Mouse (Mus musculus) forebrain, embryonic 10.5 days (tissue): ENCODE measurements around the gene Olfr550. TPM values are rescaled to one million over a fixed set of nuclear protein-coding genes. Genes with fewer than 3 reads are reported as not detected.

ENCODE experiments used
- DNase-seq: peaks from one replicate; pipeline ENCODE4 v3.0.0-alpha.2; 2017; ENCODE audit warnings: low spot score; ENCODE audit errors: extremely low spot score
- H3K27ac ChIP-seq: fragments of 300-500 bp; sonication (generic); 2 replicates; pipeline ENCODE4 v1.5.1; 2016; ENCODE audit warnings: mild to moderate bottlenecking
- H3K27me3 ChIP-seq: fragments of 300-500 bp; sonication (generic); 2 replicates; pipeline ENCODE4 v1.6.1; 2016; ENCODE audit warnings: mild to moderate bottlenecking; ENCODE audit not compliant: poor library complexity, severe bottlenecking
- H3K36me3 ChIP-seq: fragments of 300-500 bp; sonication (generic); replicated peaks from 2 replicates; pipeline ENCODE4 v1.6.1; 2016; ENCODE audit warnings: mild to moderate bottlenecking, moderate library complexity
- H3K4me1 ChIP-seq: fragments of 300-500 bp; sonication (generic); 2 replicates; pipeline ENCODE4 v1.6.1; 2016
- H3K4me3 ChIP-seq: fragments of 300-500 bp; sonication (generic); 2 replicates; pipeline ENCODE4 v1.5.1; 2016; ENCODE audit warnings: mild to moderate bottlenecking, moderate library complexity
- H3K9me3 ChIP-seq: fragments of 300-500 bp; sonication (generic); 2 replicates; pipeline ENCODE4 v1.6.1; 2016; ENCODE audit warnings: mild to moderate bottlenecking, moderate library complexity
- WGBS: fragments of 180-500 bp; shearing (Covaris S2); methylation state at CpG from one replicate; pipeline ENCODE4 v1.1.7; 2016; 5-methylcytosine and 5-hydroxymethylcytosine counted together
- polyA plus RNA-seq: library from polyadenylated mRNA; unstranded; fragments of >200 nt; fragmentation: Nextera tagmentation; extraction: Ambion mirVana; gene quantifications from 2 replicates; pipeline ENCODE4 v1.2.1, GENCODE M21; 2016

The Olfr550 gene
- not detected in 2 replicates for polyA plus RNA-seq

DNA sequence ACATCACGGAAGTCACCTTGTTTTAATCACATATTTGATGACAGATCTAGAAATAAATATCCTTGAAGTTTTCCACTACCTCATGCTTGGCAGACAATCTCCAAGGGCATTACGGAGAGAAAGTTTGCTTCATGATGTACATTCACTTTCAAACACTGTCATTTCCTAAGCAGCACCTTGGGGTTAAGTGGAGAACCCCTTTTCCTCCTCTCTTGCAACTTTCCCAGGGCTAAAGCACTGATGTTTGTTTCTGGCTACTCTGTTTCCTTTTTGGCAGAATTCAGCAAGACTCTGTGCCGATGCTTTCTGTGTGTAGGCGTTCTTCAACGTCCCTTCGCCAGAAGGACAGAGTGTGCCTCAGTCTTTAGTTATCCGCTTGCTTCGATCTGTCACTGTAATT is at the start of gene Olfr550:
Gene Olfr550, plus strand, starts transcription at position 301 of the 400 bp plus-strand sequence.
- Histone ChIP-seq H3K9me3 (no peaks in the 10 kb centered on the region), H3K4me3 (no peak within 1 kb of the TSS), H3K36me3 (no peaks in the 10 kb centered on the region), H3K27ac (no peak within 1 kb of the TSS), H3K27me3 (no peaks in the 10 kb centered on the region), H3K4me1 (peaks cover 8% of the 10 kb centered on the region)
- DNase-seq = no peak
- 96% methylated on average over 8 of the region's 8 CpGs for WGBS

DNA sequence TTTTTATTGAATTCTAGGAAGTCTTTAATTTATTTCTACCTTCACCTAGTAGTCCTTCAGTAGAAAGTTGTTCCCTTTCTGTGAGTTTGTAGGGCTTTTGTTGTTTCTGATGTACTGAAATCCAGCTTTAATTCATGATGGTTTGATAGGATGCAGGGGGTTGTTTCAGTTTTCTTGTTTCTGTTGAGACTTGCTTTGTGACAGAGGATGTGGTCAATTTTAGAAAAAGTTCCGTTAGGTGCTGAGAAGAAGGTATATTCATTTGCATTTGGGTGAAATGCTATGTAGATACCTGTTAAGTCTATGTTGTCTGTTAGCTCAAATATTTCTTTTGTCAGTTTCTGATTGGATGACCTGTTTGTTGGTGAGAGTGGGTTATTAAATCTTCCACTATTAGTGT is 42.2 kb upstream of the Olfr550 start:
- no peak for DNase-seq
- Histone ChIP-seq H3K4me3 (no peak overlapping the region), H3K27ac (no peak overlapping the region), H3K36me3 (no peaks in the 10 kb centered on the region), H3K4me1 (no peaks in the 10 kb centered on the region), H3K27me3 (no peaks in the 10 kb centered on the region), H3K9me3 (no peaks in the 10 kb centered on the region)
- 82% methylated on average over 1 of the region's 1 CpGs for WGBS

DNA sequence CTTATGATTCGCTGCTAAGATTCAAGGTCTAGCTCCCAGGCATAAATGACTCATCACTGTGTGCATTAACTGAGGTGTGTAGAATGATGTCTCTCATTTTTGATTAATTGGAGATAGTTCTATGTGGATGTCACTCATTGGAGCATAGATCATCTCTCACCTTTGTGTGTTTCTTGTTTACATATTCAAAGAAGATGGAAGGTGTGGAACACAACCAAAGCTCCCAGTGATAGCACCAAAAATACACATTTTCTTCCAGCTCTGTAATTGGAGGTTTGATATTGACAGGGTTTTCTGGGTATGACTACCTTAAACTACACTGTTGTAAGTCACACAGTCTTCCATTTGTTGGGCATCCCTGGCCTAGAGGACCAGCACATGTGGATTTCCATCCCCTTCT is 36.8 kb upstream of the Olfr550 start, which contains the start of gene Olfr547:
Gene Olfr547, plus strand, starts transcription at position 301 of the 400 bp plus-strand sequence.
- Histone ChIP-seq H3K36me3 (no peaks in the 10 kb centered on the region), H3K27ac (no peak within 1 kb of the TSS), H3K27me3 (no peaks in the 10 kb centered on the region), H3K4me1 (no peaks in the 10 kb centered on the region), H3K4me3 (no peak within 1 kb of the TSS), H3K9me3 (no peaks in the 10 kb centered on the region)
- WGBS = 84% methylated on average over 1 of the region's 1 CpGs
- DNase-seq = no peak

DNA sequence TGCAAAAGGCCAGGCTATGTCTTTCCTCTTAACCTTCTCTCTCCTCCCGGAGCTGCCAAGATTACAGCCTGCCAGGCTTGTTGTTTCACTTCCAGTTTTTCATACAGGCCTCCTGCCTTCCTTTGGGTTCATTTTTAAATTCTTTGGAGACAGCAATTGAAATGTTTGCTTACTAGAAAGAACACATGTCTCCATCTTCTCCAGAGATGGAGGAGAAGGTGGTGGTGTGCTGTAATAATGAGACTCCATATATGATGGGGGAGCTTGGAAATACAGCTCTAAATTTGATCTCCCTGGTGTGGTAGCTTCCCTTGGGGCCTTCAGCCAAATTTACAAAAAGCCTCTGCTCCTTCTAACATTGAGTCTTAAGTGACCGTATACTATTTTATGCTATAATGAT is 30.6 kb upstream of the Olfr550 start, which contains the start of gene Olfr548-ps1:
Gene Olfr548-ps1, plus strand, starts transcription at position 301 of the 400 bp plus-strand sequence.
- WGBS = 88% methylated on average over 2 of the region's 2 CpGs
- no peaks in the 10 kb centered on the region for H3K36me3 ChIP-seq
- H3K4me1 ChIP-seq = no peaks in the 10 kb centered on the region
- no peak within 1 kb of the TSS for H3K27ac ChIP-seq
- H3K9me3 ChIP-seq = no peaks in the 10 kb centered on the region
- no peaks in the 10 kb centered on the region for H3K27me3 ChIP-seq
- H3K4me3 ChIP-seq = no peak within 1 kb of the TSS
- no peak for DNase-seq

DNA sequence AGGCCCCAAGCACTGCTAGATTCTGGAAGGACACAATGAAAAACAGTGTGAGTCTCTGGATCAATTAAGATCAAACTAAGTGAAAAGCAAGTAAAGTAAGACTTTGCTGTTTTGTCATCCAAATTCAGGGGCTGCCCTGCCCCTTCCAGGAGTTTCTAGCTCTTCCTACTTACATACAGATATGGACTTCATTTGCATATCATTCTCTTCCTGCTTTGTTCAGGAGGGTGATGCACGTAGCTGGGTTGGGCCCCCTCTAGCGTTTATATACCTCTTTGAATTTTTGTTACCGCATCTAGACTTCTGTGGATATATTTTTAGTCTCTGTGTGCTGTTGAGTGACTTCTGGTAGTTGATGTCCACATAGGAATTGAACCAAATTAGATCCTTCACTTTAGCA is 30.0 kb upstream of the Olfr550 start:
- Histone ChIP-seq H3K4me3 (no peak overlapping the region), H3K27me3 (no peaks in the 10 kb centered on the region), H3K9me3 (no peaks in the 10 kb centered on the region), H3K27ac (no peak overlapping the region), H3K36me3 (no peaks in the 10 kb centered on the region), H3K4me1 (no peaks in the 10 kb centered on the region)
- WGBS = 64% methylated on average over 3 of the region's 3 CpGs
- DNase-seq = no peak

DNA sequence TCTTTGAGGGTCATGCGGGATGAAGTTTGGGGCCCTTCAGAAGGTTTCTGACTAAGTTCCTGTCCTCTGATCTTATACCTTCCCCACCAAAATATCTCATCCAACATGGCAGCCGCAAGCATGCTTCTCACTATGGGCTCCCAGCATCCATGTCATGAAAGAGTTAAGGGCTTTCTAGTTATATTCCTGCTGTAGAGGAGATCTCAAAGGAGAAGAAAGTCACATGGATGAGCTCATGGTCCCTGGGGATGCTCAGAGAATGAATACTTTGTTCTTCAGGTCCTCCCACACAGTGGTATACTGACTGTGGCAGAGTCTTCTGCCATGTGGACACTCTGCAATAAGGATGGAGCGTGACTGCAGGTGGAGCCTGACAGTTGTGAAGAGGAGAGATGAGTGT is 21.7 kb upstream of the Olfr550 start, which contains the start of gene Olfr549:
Gene Olfr549, plus strand, starts transcription at position 301 of the 400 bp plus-strand sequence.
- no peak for DNase-seq
- no peak within 1 kb of the TSS for H3K27ac ChIP-seq
- no peaks in the 10 kb centered on the region for H3K4me1 ChIP-seq
- no peaks in the 10 kb centered on the region for H3K36me3 ChIP-seq
- no peak within 1 kb of the TSS for H3K4me3 ChIP-seq
- H3K27me3 ChIP-seq = no peaks in the 10 kb centered on the region
- WGBS = 90% methylated on average over 3 of the region's 3 CpGs
- no peaks in the 10 kb centered on the region for H3K9me3 ChIP-seq

DNA sequence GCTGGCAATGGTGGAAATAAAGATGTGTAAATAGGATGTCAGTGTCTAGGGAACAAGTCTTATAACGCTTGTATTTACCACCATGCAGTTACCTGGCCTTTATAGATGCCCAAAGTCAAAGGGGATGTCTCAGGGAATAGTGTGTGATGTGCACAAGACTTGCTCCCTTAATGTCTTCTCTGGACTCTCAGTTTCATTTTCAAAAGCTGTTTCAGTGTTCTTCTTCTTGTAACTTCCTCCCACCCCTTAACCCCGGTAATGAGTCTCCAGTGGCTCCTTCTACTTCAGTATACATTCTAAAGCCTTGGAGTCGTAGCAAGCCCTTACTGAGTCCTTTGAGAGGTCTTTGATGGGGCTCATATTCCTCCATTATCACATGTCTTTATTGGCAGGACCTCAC is 18.0 kb upstream of the Olfr550 start:
- H3K27ac ChIP-seq = no peak overlapping the region
- H3K27me3 ChIP-seq = no peaks in the 10 kb centered on the region
- WGBS = 90% methylated on average over 3 of the region's 3 CpGs
- no peak overlapping the region for H3K4me3 ChIP-seq
- no peaks in the 10 kb centered on the region for H3K36me3 ChIP-seq
- H3K4me1 ChIP-seq = no peaks in the 10 kb centered on the region
- no peak for DNase-seq
- H3K9me3 ChIP-seq = no peaks in the 10 kb centered on the region

DNA sequence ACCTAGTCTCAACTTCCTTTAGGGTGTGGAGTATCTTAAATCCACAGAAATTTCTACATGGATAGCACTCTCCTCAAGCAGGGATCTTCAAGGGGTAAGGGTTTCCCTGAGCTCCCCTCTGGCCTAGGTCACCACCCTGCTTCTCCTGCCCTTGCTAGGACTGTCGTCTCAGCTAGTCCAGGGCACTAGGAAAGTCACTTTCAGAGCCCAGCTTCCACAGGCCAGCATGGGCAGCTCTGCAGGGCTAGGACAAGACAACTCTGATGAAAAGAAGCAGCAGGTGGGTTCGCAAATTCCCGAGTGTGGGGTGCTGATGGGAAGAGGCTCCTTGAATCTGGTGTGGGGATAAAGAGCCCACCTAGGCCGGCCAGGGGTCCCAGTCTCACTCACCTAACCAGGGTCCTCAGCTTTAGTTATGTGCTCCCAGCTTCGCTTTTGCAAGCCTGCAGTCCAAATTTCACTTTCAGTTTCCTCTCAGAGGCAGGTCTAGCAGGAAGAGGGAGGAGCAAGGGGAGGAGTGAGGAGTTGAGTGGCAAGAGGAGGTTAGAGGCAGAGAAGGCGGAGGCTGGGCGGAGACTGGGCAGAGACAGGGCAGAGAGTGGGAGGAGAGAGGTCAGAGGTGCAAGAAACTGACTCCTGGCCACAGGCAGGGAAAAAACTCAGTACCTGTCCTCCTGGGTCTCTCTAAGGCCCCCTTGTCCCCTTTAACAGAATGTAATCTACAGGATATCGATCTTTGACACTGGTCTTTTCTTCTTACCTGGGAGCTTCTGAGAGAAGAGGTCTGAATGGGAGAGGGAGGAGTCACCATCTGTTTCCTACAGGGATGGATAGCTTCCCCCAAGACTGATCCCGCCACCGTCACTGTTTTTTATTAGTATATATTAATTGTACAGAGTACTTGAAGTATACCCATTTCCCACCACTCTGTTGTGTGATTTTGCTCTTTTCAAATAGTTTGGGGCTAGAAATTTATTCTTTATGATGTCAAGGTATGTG is 5.9 kb upstream of the Olfr550 start, which contains the start of gene Trim21:
Gene Trim21, minus strand, starts transcription at position 488 of the 999 bp plus-strand sequence.
- H3K4me1 ChIP-seq = peaks cover 11% of the 10 kb centered on the region
- WGBS = 29% methylated on average over 10 of the region's 10 CpGs
- peak within 1 kb of the TSS; percentile 52 for H3K4me3 ChIP-seq
- H3K27me3 ChIP-seq = no peaks in the 10 kb centered on the region
- H3K36me3 ChIP-seq = no peaks in the 10 kb centered on the region
- no peaks in the 10 kb centered on the region for H3K9me3 ChIP-seq
- peak within 1 kb of the TSS; percentile 80 for H3K27ac ChIP-seq
- DNase-seq = peak; percentile 61

DNA sequence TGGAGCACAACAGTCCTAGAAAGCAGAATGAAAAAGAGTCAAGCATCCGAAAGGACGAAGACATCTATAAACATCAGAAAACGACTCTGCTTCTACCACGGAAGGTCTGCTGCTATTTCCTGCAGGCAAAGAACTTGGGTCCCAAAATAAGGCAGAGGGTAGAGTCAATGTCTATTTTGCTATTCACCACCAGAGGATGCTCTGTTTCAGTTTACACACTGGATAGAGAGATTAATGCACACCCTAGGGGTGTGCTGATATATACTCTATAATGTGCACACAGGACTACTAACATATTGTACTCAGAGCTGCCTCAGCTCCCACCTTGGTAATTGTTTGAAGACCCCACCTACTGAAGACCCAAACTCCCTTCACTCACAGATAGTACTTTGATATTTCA is 5.0 kb upstream of the Olfr550 start:
- Histone ChIP-seq H3K4me3 (no peak overlapping the region), H3K27ac (no peak overlapping the region), H3K4me1 (peaks cover 11% of the 10 kb centered on the region), H3K36me3 (no peaks in the 10 kb centered on the region), H3K27me3 (no peaks in the 10 kb centered on the region), H3K9me3 (no peaks in the 10 kb centered on the region)
- 91% methylated on average over 4 of the region's 4 CpGs for WGBS
- no peak for DNase-seq

DNA sequence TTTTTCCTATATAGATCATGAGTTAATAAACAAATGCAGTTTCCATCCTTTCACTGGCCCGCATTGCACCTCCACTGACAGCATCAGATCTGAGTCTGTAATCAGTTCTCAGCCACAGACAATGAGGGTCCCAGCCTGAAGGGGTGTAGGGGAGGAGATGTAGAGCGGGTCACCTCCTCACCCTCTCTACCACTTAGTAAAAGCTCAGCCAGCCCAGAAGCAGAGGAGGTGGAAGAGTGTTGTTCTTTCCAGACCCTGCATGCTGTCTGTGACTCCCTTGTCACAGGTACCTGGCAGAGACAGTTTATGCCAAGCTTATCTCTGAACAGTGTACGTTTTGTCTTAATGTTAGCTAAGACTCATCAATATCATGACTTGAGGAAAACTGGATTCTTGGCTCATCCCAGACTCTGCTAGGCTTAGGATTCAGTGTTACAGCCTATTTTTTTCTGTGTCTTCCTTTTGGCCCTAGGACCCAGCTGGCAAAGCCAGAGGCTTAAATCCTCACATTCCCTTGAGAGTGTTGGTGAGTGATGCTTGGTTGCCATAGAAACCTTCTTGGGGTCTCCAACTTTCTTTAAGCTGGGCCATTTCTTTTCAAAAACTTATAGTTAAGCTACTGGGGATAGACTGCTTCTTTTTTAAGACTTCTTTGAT is 2.1 kb downstream of the Olfr550 start:
- no peaks in the 10 kb centered on the region for H3K36me3 ChIP-seq
- no peaks in the 10 kb centered on the region for H3K9me3 ChIP-seq
- DNase-seq = no peak
- H3K27ac ChIP-seq = no peak overlapping the region
- peaks cover 8% of the 10 kb centered on the region for H3K4me1 ChIP-seq
- no peaks in the 10 kb centered on the region for H3K27me3 ChIP-seq
- 79% methylated on average over 3 of the region's 3 CpGs for WGBS
- no peak overlapping the region for H3K4me3 ChIP-seq

DNA sequence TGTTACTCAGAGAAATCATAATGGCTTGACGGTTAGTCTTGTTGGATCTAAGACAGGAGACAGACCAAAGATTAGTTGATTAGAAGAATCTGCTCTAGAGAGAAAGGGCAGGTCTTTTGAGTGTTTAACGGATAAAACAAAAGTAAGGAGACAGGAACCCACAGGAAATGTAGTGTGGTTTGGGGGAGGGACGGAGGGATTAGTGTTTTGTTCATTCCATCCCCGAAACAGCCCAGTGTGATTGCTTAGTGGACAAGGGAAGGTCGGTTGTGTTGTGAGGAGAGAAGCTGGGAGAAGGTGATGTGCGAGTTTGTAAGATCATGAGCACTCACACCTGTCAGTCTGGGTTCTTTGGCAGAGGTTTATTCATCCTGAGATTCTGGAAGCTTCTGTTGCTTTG is 4.8 kb downstream of the Olfr550 start:
- peaks cover 8% of the 10 kb centered on the region for H3K4me1 ChIP-seq
- DNase-seq = no peak
- 66% methylated on average over 6 of the region's 6 CpGs for WGBS

DNA sequence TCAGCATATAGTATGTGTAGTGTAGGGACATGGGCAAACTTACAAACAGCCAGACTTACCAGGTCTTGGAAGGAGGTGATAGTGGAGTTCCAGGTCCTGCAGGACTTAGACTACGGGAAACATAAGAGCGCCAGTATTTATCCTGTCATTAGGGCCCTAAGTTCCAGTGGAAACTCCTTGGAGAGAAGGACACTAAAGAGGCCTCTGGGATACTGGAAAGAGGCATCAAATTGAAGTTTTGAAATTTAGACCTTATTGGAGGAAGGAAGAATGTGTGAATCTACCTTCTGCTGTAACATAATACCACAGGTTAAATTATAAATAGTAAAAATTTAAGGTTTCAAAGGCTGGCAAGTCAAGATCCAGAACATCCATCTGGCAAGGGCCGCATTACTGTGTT is 20.5 kb downstream of the Olfr550 start, which contains the start of gene Olfr551:
Gene Olfr551, minus strand, starts transcription at position 101 of the 400 bp plus-strand sequence.
- no peak for DNase-seq
- no peak within 1 kb of the TSS for H3K4me3 ChIP-seq
- H3K27ac ChIP-seq = no peak within 1 kb of the TSS
- no peaks in the 10 kb centered on the region for H3K36me3 ChIP-seq
- no peaks in the 10 kb centered on the region for H3K4me1 ChIP-seq
- WGBS = 93% methylated on average over 3 of the region's 3 CpGs
- H3K9me3 ChIP-seq = no peaks in the 10 kb centered on the region
- no peaks in the 10 kb centered on the region for H3K27me3 ChIP-seq

More for the DNA sequence above, 4.8 kb downstream of the Olfr550 start:
- H3K4me3 ChIP-seq = no peak overlapping the region
- no peaks in the 10 kb centered on the region for H3K9me3 ChIP-seq
- no peak overlapping the region for H3K27ac ChIP-seq
- no peaks in the 10 kb centered on the region for H3K27me3 ChIP-seq
- H3K36me3 ChIP-seq = no peaks in the 10 kb centered on the region
